Mouse (Mus musculus) CH12.LX (cell line): ENCODE results near the gene Slc2a13.

Source experiments
- CHD1 ChIP-seq: IDR thresholded peaks from 2 replicates; pipeline ENCODE4 v1.6.1; 2012; ENCODE audit warnings: low read depth, low read length, improper control_type of control experiment, inconsistent platforms
- CTCF ChIP-seq, 2 experiments: IDR thresholded peaks in 1 of 2; conservative IDR thresholded peaks in 1 of 2; 2 replicates each; pipeline ENCODE4 v1.5.1; 2011 to 2012; ENCODE audit warnings: low read depth in 2 of 2, low read length in 2 of 2, improper control_type of control experiment in 1 of 2, inconsistent platforms in 1 of 2, mild to moderate bottlenecking in 1 of 2, moderate library complexity in 1 of 2
- EP300 ChIP-seq: IDR thresholded peaks from 2 replicates; pipeline ENCODE4 v1.6.1; 2011; ENCODE audit warnings: low read length, improper control_type of control experiment
- GABPA ChIP-seq: IDR thresholded peaks from 2 replicates; pipeline ENCODE4 v1.6.1; 2012; ENCODE audit warnings: low read depth, low read length, improper control_type of control experiment, inconsistent platforms; ENCODE audit not compliant: insufficient replicate concordance
- MAZ ChIP-seq: IDR thresholded peaks from 2 replicates; pipeline ENCODE4 v1.6.1; 2012; ENCODE audit warnings: low read depth, mild to moderate bottlenecking, inconsistent platforms, low read length, improper control_type of control experiment, moderate library complexity
- POLR2A ChIP-seq: IDR thresholded peaks from 2 replicates; pipeline ENCODE4 v1.6.1; 2011; ENCODE audit warnings: low read depth, mild to moderate bottlenecking, improper control_type of control experiment, low read length
- TCF12 ChIP-seq: IDR thresholded peaks from 2 replicates; pipeline ENCODE4 v1.6.1; 2014; ENCODE audit warnings: low read depth, mild to moderate bottlenecking, inconsistent platforms, low read length, improper control_type of control experiment
- USF1 ChIP-seq: IDR thresholded peaks from 2 replicates; pipeline ENCODE4 v1.6.1; 2014; ENCODE audit warnings: low read depth, mild to moderate bottlenecking, inconsistent platforms, low read length, improper control_type of control experiment
- ZNF384 ChIP-seq: IDR thresholded peaks from 2 replicates; pipeline ENCODE4 v1.6.1; 2012; ENCODE audit warnings: low read depth, low read length, improper control_type of control experiment, inconsistent platforms

DNA sequence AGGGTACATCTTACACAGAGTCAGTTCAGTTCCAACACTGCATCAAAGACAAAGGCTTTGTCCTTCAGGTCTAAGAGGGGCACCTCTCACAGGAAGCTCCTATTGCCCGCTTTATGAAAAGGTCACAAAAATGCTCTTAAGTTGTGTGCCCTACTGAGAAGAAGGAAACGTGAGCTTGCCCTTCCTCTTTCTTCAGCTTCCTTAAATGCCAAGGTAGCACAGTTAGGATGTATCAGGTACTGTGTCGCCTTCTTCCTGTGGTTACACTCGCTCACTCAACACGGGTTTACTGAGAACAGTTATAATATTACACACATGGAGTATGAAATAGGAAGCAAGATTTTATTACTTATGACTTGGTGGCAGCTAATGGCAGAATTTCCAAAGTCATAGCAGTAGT lies 335.8 kb downstream of the Slc2a13 start:
- TF ChIP-seq POLR2A (no peak), USF1 (no peak), CHD1 (no peak), MAZ (no peak), TCF12 (no peak), CTCF (conservative IDR thresholded peaks at IDR 0.05 in 1 of 2, IDR thresholded peaks at IDR 0.05 in 1 of 2; ENCODE audit: low read depth in 2 of 2, low read length in 2 of 2) (no peak), ZNF384 (no peak), EP300 (no peak), GABPA (no peak)
